Mouse (Mus musculus) midbrain, embryonic 13.5 days (tissue): ENCODE results near the gene Pofut2. TPM values are rescaled to one million over a fixed set of nuclear protein-coding genes. Genes with fewer than 3 reads are reported as not detected.
A peak's percentile ranks its signal among the peaks of the same experiment; 100 is the strongest.

ENCODE experiments used
- ATAC-seq: fragments of 200-750 bp; cut with Nextera tagmentation; 2 replicates; pipeline ENCODE4 v1.8.0; 2017; ENCODE audit warnings: mild to moderate bottlenecking, moderate TSS enrichment, moderate library complexity
- H3K27ac ChIP-seq: fragments of 300-500 bp; sonication (generic); 2 replicates; pipeline ENCODE4 v1.5.1; 2015; ENCODE audit warnings: inconsistent platforms, mild to moderate bottlenecking, moderate library complexity
- H3K27me3 ChIP-seq: fragments of 300-500 bp; sonication (generic); 2 replicates; pipeline ENCODE4 v1.6.1; 2015; ENCODE audit warnings: mild to moderate bottlenecking, inconsistent platforms
- H3K36me3 ChIP-seq: fragments of 300-500 bp; sonication (generic); 2 replicates; pipeline ENCODE4 v1.6.1; 2015; ENCODE audit warnings: mild to moderate bottlenecking, inconsistent platforms
- H3K4me1 ChIP-seq: fragments of 300-500 bp; sonication (generic); replicated peaks from 2 replicates; pipeline ENCODE4 v1.6.1; 2015; ENCODE audit warnings: inconsistent platforms
- H3K4me2 ChIP-seq: fragments of 300-500 bp; sonication (generic); replicated peaks from 2 replicates; pipeline ENCODE4 v1.6.1; 2015; ENCODE audit warnings: moderate library complexity, mild to moderate bottlenecking, inconsistent platforms
- H3K4me3 ChIP-seq: fragments of 300-500 bp; sonication (generic); replicated peaks from 2 replicates; pipeline ENCODE4 v1.5.1; 2015; ENCODE audit warnings: mild to moderate bottlenecking, inconsistent platforms
- H3K9ac ChIP-seq: fragments of 300-500 bp; sonication (generic); replicated peaks from 2 replicates; pipeline ENCODE4 v1.6.1; 2015; ENCODE audit warnings: mild to moderate bottlenecking, inconsistent platforms
- H3K9me3 ChIP-seq: fragments of 300-500 bp; sonication (generic); 2 replicates; pipeline ENCODE4 v1.6.1; 2016; ENCODE audit warnings: mild to moderate bottlenecking, inconsistent platforms
- WGBS: fragments of 180-500 bp; shearing (Covaris S2); methylation state at CpG from one replicate; pipeline ENCODE4 v1.1.7; 2015; 5-methylcytosine and 5-hydroxymethylcytosine counted together
- polyA plus RNA-seq: library from polyadenylated mRNA; unstranded; fragments of >200 nt; fragmentation: Nextera tagmentation; extraction: Ambion mirVana; gene quantifications from 2 replicates; pipeline ENCODE4 v1.2.1, GENCODE M21; 2015

Pofut2 gene
- polyA plus RNA-seq, 1 experiment from 2014 or later, result 57.0 TPM

DNA sequence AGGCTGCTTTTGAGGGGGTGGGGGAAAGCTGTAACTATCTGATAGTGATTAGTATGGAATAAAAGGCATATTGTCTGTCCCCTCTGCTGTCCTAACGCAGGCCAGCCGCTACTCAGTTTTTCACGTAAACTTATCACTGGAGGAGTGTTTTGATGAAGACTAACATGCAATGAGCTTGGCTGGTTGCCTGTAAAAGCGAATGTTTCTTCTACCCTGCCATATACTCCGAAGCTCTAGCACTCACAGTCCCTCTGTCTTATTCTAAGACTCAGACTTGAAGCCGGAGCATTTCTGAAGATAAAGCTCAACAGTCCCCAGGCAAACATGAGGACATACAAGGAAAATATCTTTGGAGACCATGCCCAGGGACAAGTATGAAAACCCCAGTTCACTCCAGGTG lies 25.8 kb downstream of the Pofut2 start:
- no peaks in the 10 kb centered on the region for H3K4me1 ChIP-seq
- H3K9ac ChIP-seq, result no peak overlapping the region
- H3K9me3 ChIP-seq, result no peaks in the 10 kb centered on the region
- H3K4me3 ChIP-seq, result no peak overlapping the region
- no peak overlapping the region for H3K4me2 ChIP-seq
- WGBS, result 86% methylated on average over 6 of the region's 6 CpGs
- no peak for ATAC-seq
- H3K27ac ChIP-seq, result no peak overlapping the region
- no peaks in the 10 kb centered on the region for H3K27me3 ChIP-seq
- H3K36me3 ChIP-seq, result no peaks in the 10 kb centered on the region

DNA sequence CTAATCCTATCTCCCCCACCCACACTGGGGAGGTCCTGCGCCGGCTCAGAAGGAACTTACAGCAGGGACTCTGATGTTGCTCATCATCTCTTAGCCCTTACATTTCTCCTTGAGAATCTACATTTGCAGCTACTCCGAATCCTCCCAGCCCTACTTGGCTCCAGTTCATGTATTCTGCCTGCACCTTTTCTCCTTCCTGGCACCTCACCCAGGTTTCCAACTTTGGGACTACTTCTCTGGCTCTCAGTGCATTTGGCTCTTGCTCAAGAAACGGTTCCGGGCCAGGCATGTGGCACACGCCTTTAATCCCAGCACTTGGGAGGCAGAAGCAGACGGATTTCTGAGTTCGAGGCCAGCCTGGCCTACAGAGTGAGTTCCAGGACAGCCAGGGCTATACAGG lies 28.6 kb downstream of the Pofut2 start:
- H3K27me3 ChIP-seq, result no peaks in the 10 kb centered on the region
- 89% methylated on average over 8 of the region's 8 CpGs for WGBS
- ATAC-seq, result no peak

DNA sequence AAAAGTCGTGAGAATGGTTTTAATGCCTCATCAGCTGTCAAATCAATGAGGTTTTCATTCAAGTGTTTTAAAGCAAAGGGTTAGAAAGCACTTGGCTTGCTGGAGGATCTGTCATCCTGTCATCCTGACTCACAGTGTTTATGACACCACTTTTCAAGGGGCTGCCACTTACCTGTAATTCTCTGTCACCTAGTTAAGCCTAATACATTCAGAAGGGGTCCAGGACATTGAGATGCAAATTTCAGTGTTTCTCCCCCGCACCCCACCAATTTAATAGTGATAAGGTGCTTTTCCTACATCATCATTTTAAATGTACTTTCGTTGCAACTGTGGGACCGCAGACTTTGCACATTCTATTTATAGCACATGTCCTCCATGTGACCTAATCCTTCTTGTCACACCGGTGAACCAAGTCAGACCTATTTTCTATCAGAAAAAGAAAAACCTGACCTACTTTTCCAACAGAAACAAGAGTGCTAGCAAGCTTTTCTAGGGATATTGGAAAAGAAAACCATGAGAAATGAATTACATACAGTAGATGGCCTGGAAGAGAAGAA lies 29.7 kb downstream of the Pofut2 start:
- Histone ChIP-seq H3K27me3 (no peaks in the 10 kb centered on the region), H3K36me3 (peaks cover 4% of the 10 kb centered on the region; the same call in 1 of the 2 replicates), H3K9me3 (no peaks in the 10 kb centered on the region), H3K4me3 (no peak overlapping the region), H3K4me1 (no peaks in the 10 kb centered on the region), H3K27ac (no peak overlapping the region), H3K9ac (no peak overlapping the region), H3K4me2 (no peak overlapping the region)
- ATAC-seq, result no peak
- 69% methylated on average over 5 of the region's 5 CpGs for WGBS

More for the DNA sequence above, 28.6 kb downstream of the Pofut2 start:
- Histone ChIP-seq H3K4me1 (no peaks in the 10 kb centered on the region), H3K9me3 (no peaks in the 10 kb centered on the region), H3K27ac (no peak overlapping the region), H3K9ac (no peak overlapping the region), H3K4me2 (no peak overlapping the region), H3K36me3 (no peaks in the 10 kb centered on the region), H3K4me3 (no peak overlapping the region)

DNA sequence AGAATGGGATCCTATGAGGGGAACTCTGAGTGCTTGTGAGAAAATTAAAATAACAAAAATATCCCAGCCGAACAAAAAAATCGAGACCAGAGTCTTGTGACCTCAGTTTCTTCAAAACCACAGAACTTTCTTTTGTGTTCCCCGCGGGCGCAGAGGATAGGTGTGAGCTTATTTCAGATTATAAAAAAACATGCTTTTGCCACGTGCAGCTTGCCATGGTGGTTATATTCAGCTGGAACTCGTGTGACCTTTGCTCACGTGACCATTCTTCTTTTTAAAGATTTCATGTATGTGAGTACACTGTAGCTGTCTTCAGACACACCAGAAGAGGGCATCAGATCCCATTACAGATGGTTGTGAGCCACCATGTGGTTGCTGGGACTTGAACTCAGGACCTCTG lies 30.5 kb downstream of the Pofut2 start:
- WGBS, result 91% methylated on average over 8 of the region's 8 CpGs
- H3K9ac ChIP-seq, result no peak overlapping the region
- no peaks in the 10 kb centered on the region for H3K9me3 ChIP-seq
- ATAC-seq, result no peak
- no peak overlapping the region for H3K27ac ChIP-seq
- no peaks in the 10 kb centered on the region for H3K27me3 ChIP-seq
- H3K36me3 ChIP-seq, result peaks cover 8% of the 10 kb centered on the region
- H3K4me3 ChIP-seq, result no peak overlapping the region
- no peaks in the 10 kb centered on the region for H3K4me1 ChIP-seq
- no peak overlapping the region for H3K4me2 ChIP-seq

DNA sequence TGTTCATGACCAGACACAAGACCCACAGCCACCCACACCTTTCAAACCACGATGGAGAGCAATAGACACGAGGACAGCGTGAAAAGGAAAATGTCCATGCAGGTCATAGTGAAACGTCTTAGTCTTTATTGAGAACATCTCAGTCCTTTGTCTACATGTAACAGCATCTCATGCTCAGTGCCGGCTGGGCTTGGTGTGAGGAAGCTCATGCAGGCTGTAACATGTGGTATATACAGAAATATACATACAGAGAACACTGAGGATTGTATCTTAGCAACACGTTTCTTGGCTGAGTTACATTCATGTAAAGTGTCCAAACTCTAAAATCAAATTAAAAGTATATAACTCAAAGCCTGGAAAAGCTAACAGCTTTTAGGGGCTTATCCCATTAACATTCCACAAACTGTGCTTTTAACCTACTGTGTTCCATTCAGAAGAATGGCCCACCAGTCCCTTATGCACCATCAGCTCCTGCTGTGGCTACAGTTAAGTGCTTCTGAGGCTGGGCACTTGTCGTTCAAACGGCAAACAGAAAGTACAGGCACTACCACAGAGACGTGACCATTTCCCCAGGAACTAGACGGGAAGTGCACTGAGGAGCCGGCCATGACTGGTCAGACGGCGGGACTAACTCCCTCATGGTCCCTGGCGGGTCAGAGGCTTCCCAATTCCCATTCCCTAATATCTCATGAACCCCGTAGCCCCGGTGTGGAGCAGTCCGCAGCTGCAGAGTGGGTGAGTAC lies 31.8 kb downstream of the Pofut2 start:
- Histone ChIP-seq H3K4me1 (no peaks in the 10 kb centered on the region), H3K36me3 (peaks cover 18% of the 10 kb centered on the region), H3K9ac (no peak overlapping the region), H3K9me3 (no peaks in the 10 kb centered on the region), H3K27ac (no peak overlapping the region), H3K4me2 (no peak overlapping the region), H3K4me3 (no peak overlapping the region), H3K27me3 (no peaks in the 10 kb centered on the region)
- 78% methylated on average over 17 of the region's 17 CpGs for WGBS
- ATAC-seq, result no peak

DNA sequence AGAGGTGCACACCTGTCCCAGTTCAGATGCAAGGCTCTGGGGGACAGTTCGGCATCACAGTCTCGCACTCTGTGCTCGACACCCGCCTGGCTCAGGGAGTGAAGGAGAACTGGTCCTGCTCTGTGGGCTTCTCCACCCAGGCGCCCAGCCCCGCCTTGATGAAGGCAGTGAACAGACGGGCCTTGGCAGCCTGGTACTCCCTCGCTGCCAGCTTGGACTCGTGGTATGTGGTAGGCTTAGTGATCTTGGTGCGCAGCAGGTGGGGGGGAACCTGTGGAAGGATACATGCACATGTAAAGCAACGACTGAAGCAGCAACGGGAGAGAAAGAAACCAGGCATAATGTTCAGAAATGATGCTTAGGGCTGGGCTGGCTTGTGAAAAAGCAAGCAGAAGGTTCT lies 35.7 kb downstream of the Pofut2 start:
- WGBS, result 91% methylated on average over 12 of the region's 12 CpGs
- Histone ChIP-seq H3K27ac (no peak overlapping the region), H3K9ac (no peak overlapping the region), H3K4me2 (no peak overlapping the region), H3K4me1 (no peaks in the 10 kb centered on the region), H3K9me3 (no peaks in the 10 kb centered on the region), H3K4me3 (no peak overlapping the region), H3K36me3 (peaks cover 31% of the 10 kb centered on the region), H3K27me3 (no peaks in the 10 kb centered on the region)
- ATAC-seq, result no peak

DNA sequence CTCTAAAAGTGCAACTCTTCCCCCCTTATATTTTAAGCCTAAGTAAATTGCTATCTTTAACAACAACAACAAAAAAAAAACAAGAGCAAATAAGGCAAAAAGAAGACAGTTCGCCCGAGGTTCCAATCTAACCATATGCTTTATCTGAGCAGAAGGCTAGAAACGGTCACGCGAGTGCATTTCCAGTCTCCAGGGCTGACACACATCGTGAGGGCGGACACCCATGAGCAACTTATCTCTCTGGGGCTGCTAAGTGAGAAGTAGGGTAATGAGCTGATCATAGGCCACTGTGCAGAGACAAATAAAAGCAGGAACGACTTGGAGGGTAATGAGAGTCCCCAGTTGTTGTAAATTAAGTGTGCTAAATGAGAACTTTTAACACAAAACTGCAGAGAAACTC lies 39.6 kb downstream of the Pofut2 start:
- H3K27me3 ChIP-seq, result no peaks in the 10 kb centered on the region
- WGBS, result 91% methylated on average over 8 of the region's 8 CpGs
- no peak overlapping the region for H3K9ac ChIP-seq
- no peak overlapping the region for H3K4me2 ChIP-seq
- no peaks in the 10 kb centered on the region for H3K4me1 ChIP-seq
- peaks cover 47% of the 10 kb centered on the region for H3K36me3 ChIP-seq
- H3K4me3 ChIP-seq, result no peak overlapping the region
- ATAC-seq, result no peak
- no peak overlapping the region for H3K27ac ChIP-seq
- H3K9me3 ChIP-seq, result no peaks in the 10 kb centered on the region

DNA sequence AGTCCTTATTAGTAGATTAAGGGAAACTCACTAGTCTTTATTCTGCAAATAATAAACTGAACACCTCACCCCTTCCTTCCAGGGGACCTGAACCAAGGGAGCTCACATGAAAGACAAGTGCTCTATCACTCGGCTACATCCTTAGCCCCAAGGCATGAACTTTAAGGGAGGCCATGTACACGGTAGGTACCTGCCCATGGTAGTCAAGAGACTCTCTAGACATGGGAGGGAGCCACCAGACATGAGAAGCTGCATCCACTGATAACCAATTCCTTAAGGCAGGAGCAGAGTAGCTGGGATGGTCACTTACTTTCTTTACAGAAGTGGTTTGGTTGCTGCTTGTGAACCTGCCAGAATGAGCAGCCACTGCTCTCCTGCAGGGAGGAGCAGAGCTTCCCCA lies 40.2 kb downstream of the Pofut2 start:
- H3K36me3 ChIP-seq, result peaks cover 46% of the 10 kb centered on the region
- no peak overlapping the region for H3K4me3 ChIP-seq
- H3K9ac ChIP-seq, result no peak overlapping the region
- H3K4me2 ChIP-seq, result no peak overlapping the region
- no peaks in the 10 kb centered on the region for H3K9me3 ChIP-seq
- peaks cover 2% of the 10 kb centered on the region for H3K4me1 ChIP-seq
- no peak for ATAC-seq
- no peaks in the 10 kb centered on the region for H3K27me3 ChIP-seq
- 93% methylated on average over 2 of the region's 2 CpGs for WGBS
- H3K27ac ChIP-seq, result no peak overlapping the region

DNA sequence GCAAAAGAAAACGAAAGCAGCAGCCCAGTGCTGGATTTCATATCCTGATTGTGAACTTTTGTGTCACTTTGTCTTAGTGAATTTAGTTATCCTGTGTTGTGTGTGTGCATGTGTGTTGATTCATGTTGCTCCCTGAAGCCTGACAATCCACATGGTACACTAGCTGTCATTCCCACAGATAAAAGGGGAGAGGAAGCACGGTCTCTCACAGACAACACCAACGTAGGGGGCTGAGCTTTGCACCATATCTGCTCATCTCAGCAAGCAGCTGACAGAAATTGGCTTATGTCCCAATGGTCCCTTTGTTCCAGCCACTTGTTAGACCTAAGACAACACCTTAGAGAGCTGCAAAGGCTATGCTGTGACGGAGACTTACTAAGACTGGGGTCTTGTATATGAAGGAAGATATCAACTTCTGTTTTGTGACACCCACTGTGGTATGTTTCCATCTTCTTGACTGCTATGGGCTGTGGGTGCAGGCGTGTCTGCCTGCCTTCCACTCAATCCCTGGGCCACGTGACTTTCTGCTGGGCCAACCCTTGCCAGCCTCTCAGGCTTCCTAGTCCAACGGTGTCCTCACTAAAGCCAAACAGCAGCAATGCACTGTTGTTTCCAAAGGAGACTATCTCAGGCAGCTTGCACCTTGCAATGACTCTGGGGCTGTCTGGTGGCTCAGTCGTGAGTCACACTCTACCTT lies 41.4 kb downstream of the Pofut2 start:
- Histone ChIP-seq H3K36me3 (peaks cover 34% of the 10 kb centered on the region), H3K27ac (no peak overlapping the region), H3K9me3 (no peaks in the 10 kb centered on the region), H3K4me2 (no peak overlapping the region), H3K4me3 (no peak overlapping the region), H3K4me1 (peaks cover 14% of the 10 kb centered on the region), H3K27me3 (no peaks in the 10 kb centered on the region), H3K9ac (no peak overlapping the region)
- WGBS, result 88% methylated on average over 8 of the region's 8 CpGs
- ATAC-seq, result no peak

DNA sequence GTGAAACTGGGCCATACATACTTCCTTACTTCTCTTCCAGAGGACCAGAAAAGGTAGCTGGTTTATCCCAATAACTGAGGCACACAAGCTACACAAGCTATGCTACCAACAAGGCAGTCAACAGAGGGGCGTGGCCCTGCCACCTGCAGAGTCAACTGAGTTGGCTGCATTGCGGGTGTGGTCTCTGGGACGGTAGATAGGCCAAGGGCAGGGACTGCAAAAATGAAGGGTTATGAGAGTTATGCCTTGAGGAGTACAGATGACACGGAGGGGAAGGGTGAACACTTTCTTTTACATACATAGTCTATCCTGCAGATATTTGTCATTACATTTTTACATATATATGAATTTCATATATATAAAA lies 41.9 kb downstream of the Pofut2 start:
- Histone ChIP-seq H3K4me2 (no peak overlapping the region), H3K27ac (no peak overlapping the region), H3K9me3 (no peaks in the 10 kb centered on the region), H3K36me3 (peaks cover 32% of the 10 kb centered on the region), H3K27me3 (no peaks in the 10 kb centered on the region), H3K4me1 (peaks cover 19% of the 10 kb centered on the region), H3K9ac (no peak overlapping the region), H3K4me3 (no peak overlapping the region)
- 89% methylated on average over 4 of the region's 4 CpGs for WGBS
- no peak for ATAC-seq

DNA sequence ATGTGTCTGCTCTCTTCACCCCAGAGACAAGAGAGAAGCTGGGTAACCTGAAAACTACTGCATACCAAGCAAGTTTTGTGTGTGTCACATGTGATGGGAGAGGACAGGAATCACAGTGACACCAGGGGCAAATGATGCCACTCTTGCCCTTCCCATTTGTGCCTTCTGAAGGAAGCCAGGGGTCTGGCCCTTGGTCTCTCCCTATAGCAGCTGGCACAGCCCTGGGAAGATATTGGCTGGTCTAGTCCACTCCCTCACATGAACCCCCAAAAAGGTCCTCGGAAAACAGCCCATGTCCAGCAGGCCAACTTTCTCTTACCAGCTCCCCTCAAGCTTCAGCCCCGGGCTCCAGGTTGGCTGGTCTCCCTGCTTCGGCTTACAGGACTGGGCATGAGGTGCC lies 45.3 kb downstream of the Pofut2 start:
- Histone ChIP-seq H3K27ac (no peak overlapping the region), H3K36me3 (peaks cover 23% of the 10 kb centered on the region), H3K9me3 (no peaks in the 10 kb centered on the region), H3K27me3 (no peaks in the 10 kb centered on the region), H3K4me2 (no peak overlapping the region), H3K4me3 (no peak overlapping the region), H3K4me1 (peaks cover 21% of the 10 kb centered on the region), H3K9ac (peak overlapping the region; percentile 1; the same call in 1 of the 2 replicates)
- no peak for ATAC-seq
- 48% methylated on average over 3 of the region's 3 CpGs for WGBS

DNA sequence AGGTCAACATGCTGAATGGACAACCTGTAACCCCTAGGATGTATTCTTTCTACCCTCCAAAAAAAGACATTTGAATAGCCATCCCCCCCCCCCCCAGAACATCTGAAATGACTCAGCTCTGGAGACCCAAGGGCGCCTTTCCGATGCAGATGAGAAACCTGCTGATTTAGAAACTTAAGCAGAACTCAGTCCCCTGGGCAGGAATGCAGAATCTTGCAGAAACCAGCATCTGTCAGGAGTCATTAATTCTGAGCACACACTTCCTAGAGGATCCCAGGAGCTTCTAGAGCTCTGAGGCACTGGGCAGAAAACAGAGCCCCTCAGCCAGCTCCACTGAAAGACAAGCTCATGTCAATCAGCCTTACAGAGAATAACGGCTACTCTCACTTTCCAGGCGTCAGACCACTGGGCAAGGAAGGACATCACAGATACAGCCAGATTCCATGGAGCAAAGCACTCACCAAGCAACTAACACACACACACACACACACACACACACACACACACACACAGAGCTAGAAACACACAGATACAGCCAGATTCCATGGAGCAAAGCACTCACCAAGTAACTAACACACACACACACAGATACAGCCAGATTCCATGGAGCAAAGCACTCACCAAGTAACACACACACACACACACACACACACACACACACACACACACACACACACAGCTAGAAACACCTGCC lies 46.0 kb downstream of the Pofut2 start:
- Histone ChIP-seq H3K9ac (no peak overlapping the region), H3K27ac (peak overlapping the region; percentile 68), H3K4me1 (peaks cover 21% of the 10 kb centered on the region), H3K36me3 (peaks cover 17% of the 10 kb centered on the region), H3K4me2 (no peak overlapping the region), H3K27me3 (no peaks in the 10 kb centered on the region), H3K4me3 (no peak overlapping the region), H3K9me3 (no peaks in the 10 kb centered on the region)
- 12% methylated on average over 4 of the region's 4 CpGs for WGBS
- peak; percentile 75 for ATAC-seq
